Comparison of ENCODE assay signal across 8 mouse cellular contexts in the genomic region with DNA sequence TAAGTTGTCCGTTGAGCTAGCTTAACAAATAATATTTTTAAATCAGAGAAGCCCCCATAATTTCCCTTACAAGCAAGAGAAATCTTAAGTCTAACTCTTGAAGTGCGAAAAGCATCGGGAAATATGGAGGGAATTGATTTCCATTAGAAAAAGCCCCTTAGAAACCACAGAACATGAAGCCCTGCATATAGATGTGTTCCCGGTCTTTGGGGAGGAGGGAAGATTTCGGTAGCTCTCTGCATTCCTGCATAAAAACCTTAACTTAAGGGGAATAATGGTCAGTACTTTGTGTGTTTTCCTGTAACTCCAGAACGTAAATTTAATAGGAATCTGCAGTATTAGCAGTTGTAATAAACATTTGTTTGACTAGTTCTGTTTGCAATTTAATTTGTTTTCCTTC.
A peak's percentile ranks its signal among the peaks of the same experiment; 100 is the strongest.
DNase-seq lines count a peak whose midpoint lies in the region; ATAC-seq and TF ChIP-seq lines count a peak whose summit lies in the region.

No protein-coding gene starts in this region.

- no peaks in the 10 kb centered on the region for H3K27me3 ChIP-seq in intestine, embryonic 15.5 days (replicated peaks)
- no peaks in the 10 kb centered on the region for H3K27me3 ChIP-seq in neural tube, embryonic 13.5 days

- H3K36me3 ChIP-seq in intestine, embryonic 15.5 days: no peaks in the 10 kb centered on the region
- H3K36me3 ChIP-seq in neural tube, embryonic 13.5 days: no peaks in the 10 kb centered on the region

- ATAC-seq in intestine, embryonic 15.5 days: no peak
- no peak for ATAC-seq in neural tube, embryonic 13.5 days (ENCODE audit: low read depth)

- TF ChIP-seq CTCF in layer of hippocampus, adult 2 months (conservative IDR thresholded peaks at IDR 0.05): no peak

- peak overlapping the region; percentile 40; the same call in 1 of the 2 replicates for H3K9ac ChIP-seq in intestine, embryonic 15.5 days
- H3K9ac ChIP-seq in neural tube, embryonic 13.5 days: peak overlapping the region; percentile 87

- no peak for DNase-seq in layer of hippocampus, adult 2 months (ENCODE audit: low spot score in 2 of 2)
- DNase-seq in layer of hippocampus, adult 18-20 months (ENCODE audit: low spot score in 2 of 2): no peak
- peak; percentile 26 for DNase-seq in embryo, embryonic 11.5 days (ENCODE audit: low read depth, low spot score)
- DNase-seq in right cerebral cortex, adult 18-20 months: no peak
- no peak for DNase-seq in cerebellum, postnatal 14 days
- no peak for DNase-seq in right cerebral cortex, postnatal 4 days

- peaks cover 6% of the 10 kb centered on the region; the same call in 1 of the 2 replicates for H3K4me1 ChIP-seq in intestine, embryonic 15.5 days (replicated peaks)
- peaks cover 31% of the 10 kb centered on the region for H3K4me1 ChIP-seq in neural tube, embryonic 13.5 days (replicated peaks)

- WGBS in intestine, embryonic 15.5 days: under 1% methylated on average over 6 of the region's 6 CpGs
- 1% methylated on average over 6 of the region's 6 CpGs for WGBS in neural tube, embryonic 13.5 days

- H3K4me3 ChIP-seq in layer of hippocampus, adult 2 months: peak overlapping the region; percentile 70
- H3K4me3 ChIP-seq in intestine, embryonic 15.5 days (replicated peaks): peak overlapping the region; percentile 50
- H3K4me3 ChIP-seq in neural tube, embryonic 13.5 days: peak overlapping the region; percentile 49

- H3K9me3 ChIP-seq in intestine, embryonic 15.5 days: no peaks in the 10 kb centered on the region
- no peaks in the 10 kb centered on the region for H3K9me3 ChIP-seq in neural tube, embryonic 13.5 days

- peak overlapping the region; percentile 79 for H3K4me2 ChIP-seq in intestine, embryonic 15.5 days (replicated peaks)
- H3K4me2 ChIP-seq in neural tube, embryonic 13.5 days: peak overlapping the region; percentile 70

- H3K27ac ChIP-seq in layer of hippocampus, adult 2 months: peak overlapping the region; percentile 95
- peak overlapping the region; percentile 96 for H3K27ac ChIP-seq in intestine, embryonic 15.5 days
- peak overlapping the region; percentile 100 for H3K27ac ChIP-seq in neural tube, embryonic 13.5 days (replicated peaks)
